Mouse (Mus musculus): Measurements from ENCODE around the gene Agbl3.
A peak's percentile ranks its signal among the peaks of the same experiment; 100 is the strongest.

Gene Agbl3

GRCm38 (mm10) chr6:34780231-34780942 is at the start of gene Agbl3:
Agbl3 (plus strand) TSS chr6:34780432.
- peak; percentile 91 for DNase-seq

GRCm38 (mm10) chr6:34731007-34731406 is 49.2 kb upstream of the Agbl3 start:
- DNase-seq, result no peak

- DNase-seq, result no peak
Measured at GRCm38 (mm10) chr6:34731529-34731928, 48.7 kb upstream of the Agbl3 start.

GRCm38 (mm10) chr6:34734940-34735695 is 45.1 kb upstream of the Agbl3 start:
- no peak for DNase-seq

GRCm38 (mm10) chr6:34736934-34737333 is 43.3 kb upstream of the Agbl3 start:
- DNase-seq, result no peak

- no peak for DNase-seq
Measured at GRCm38 (mm10) chr6:34743946-34744345, 36.3 kb upstream of the Agbl3 start.

- DNase-seq, result no peak
Measured at GRCm38 (mm10) chr6:34747846-34748245, 32.4 kb upstream of the Agbl3 start.

- no peak for DNase-seq
Measured at GRCm38 (mm10) chr6:34748566-34748965, 31.7 kb upstream of the Agbl3 start.

- no peak for DNase-seq
Measured at GRCm38 (mm10) chr6:34749526-34749925, 30.7 kb upstream of the Agbl3 start.

GRCm38 (mm10) chr6:34750487-34751120 is 29.6 kb upstream of the Agbl3 start:
- DNase-seq, result no peak

GRCm38 (mm10) chr6:34751625-34752024 is 28.6 kb upstream of the Agbl3 start:
- no peak for DNase-seq

- DNase-seq, result peak; percentile 40
Measured at GRCm38 (mm10) chr6:34754448-34754847, 25.8 kb upstream of the Agbl3 start.

- DNase-seq, result no peak
Measured at GRCm38 (mm10) chr6:34758340-34758739, 21.9 kb upstream of the Agbl3 start.

- DNase-seq, result no peak
Measured at GRCm38 (mm10) chr6:34760023-34760422, 20.2 kb upstream of the Agbl3 start.

- no peak for DNase-seq
Measured at GRCm38 (mm10) chr6:34765721-34766120, 14.5 kb upstream of the Agbl3 start.

GRCm38 (mm10) chr6:34769984-34770383 is 10.2 kb upstream of the Agbl3 start:
- DNase-seq, result no peak

GRCm38 (mm10) chr6:34770491-34770890 is 9.7 kb upstream of the Agbl3 start:
- no peak for DNase-seq

GRCm38 (mm10) chr6:34776396-34776795 is 3.8 kb upstream of the Agbl3 start:
- DNase-seq, result no peak

GRCm38 (mm10) chr6:34777094-34777493 is 3.1 kb upstream of the Agbl3 start:
- no peak for DNase-seq

GRCm38 (mm10) chr6:34777981-34778668 is 2.1 kb upstream of the Agbl3 start:
- DNase-seq, result no peak

GRCm38 (mm10) chr6:34780943-34781289 is 684 bp downstream of the Agbl3 start:
- DNase-seq, result no peak

- no peak for DNase-seq
Measured at GRCm38 (mm10) chr6:34782493-34782892, 2.3 kb downstream of the Agbl3 start.

- DNase-seq, result no peak
Measured at GRCm38 (mm10) chr6:34796881-34797280, 16.6 kb downstream of the Agbl3 start.

Data from kidney, adult 11 months (tissue).